Mouse (Mus musculus) embryo, embryonic 11.5 days (tissue): ENCODE results near the gene Fam229b.
A peak's percentile ranks its signal among the peaks of the same experiment; 100 is the strongest.

Experiments used
- DNase-seq: peaks from one replicate; pipeline ENCODE4 v3.0.0-alpha.2; 2012; ENCODE audit warnings: low read depth, low spot score

Fam229b gene

GRCm38 (mm10) chr10:39137766-39138165 is 4.1 kb upstream of the Fam229b start:
- DNase-seq, result no peak

DNA sequence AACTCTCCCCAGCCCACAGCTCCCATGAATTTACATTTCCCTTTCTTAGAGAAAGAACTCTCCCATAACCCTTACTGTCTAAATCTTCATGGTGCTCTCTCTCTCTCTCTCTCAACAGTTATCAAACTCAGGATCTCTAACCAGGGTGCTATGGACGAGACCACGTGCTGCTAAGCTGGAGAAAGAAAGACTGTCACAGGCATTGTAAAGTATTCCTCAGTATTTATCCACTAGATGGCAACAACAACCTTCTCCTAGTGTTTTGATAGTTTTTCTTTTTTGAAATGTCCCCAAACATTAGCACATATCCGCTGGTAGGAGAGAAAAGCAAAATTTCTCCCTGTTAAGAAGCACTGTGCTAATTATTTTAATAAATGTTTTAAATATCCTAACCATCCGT is 12.3 kb downstream of the Fam229b start:
- no peak for DNase-seq

DNA sequence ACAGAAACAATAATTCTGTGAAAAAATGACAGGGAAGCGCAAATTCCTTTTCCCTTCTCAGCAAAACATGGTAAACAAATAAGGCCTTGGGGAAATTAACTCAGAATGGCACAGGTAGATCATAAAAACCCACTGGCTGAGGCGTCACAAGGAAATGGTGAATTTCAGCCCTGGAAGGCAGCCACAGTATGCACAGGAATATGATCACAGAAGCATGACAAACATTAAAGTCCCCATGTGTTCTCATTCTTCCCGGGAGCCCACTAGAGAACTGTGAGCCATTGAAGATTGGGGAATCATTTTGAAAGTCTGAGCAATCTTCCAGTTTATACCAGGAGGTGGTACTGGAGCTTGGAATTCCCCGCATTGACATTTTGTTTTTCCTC is 24.2 kb downstream of the Fam229b start:
- DNase-seq, result no peak

DNA sequence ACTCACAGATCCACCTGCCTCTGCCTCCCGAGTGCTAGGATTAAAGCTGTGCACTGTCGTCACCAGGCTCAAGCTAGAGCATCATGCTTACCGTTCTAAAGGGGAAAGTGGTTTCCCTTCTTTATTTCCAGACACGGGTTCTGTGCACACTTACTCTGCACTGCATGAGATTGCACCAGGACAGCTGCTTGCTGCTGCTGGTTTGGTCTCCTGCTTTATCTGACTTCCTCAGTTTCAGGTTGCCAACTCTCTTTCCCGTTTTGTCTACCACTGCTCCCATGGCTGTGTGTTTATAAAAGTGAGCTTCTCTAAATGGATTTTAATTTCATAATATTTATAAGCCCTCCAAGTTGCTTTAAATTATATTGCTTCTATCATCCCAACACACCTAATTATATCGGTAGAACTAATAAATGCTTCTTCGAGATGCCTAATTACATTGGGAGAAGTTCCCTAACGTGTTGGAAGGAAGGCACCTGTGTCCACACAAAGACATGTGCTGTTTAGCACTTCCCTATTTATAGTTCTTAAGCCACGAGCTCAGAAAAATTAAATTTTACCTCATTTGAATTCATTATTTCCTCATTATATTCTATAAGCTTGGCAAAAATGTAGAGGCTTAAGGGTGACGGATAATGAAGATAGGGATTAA is 24.8 kb downstream of the Fam229b start:
- no peak for DNase-seq

DNA sequence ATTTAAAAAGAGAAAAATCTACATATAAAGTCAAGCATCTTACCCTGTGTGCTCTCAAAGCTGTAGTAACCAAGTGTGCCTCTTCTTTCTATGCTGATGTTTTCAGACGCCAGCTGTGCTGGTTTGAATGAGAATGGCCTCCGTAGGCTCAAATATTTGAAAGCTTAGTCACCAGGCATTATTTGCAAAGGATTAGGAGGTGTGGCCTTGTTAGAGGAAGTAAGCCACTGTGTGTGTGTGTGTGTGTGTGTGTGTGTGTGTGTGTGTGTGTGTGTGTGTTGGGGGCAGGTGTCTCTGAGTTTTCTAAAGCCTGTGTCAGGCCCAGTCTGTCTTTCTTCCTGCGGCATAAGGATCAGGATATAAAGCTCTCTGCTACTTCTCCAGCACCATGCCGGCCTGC is 26.8 kb downstream of the Fam229b start:
- no peak for DNase-seq

DNA sequence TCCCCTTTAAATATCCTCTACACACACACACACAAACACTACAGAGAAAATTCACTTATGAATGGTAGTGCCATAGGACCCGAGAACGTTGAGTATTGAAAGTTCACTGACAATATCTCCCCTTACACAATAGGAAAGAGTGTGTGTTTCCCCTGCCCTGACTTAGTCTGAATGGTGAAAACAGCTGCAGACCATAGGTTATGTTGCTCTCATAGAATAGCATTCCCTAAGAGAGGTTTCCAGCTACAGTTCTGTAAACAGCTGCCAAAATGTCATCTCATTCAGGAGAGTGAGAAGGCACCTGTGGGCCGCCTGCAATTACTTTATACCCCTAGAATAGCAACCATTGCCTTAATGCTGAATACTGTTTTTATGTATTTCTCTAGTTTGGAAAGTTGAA is 27.3 kb downstream of the Fam229b start:
- DNase-seq, result no peak

- DNase-seq, result no peak
Observed at GRCm38 (mm10) chr10:39104803-39105449, 28.8 kb downstream of the Fam229b start.

- DNase-seq, result no peak
Observed at GRCm38 (mm10) chr10:39098746-39099145, 35.0 kb downstream of the Fam229b start.

DNA sequence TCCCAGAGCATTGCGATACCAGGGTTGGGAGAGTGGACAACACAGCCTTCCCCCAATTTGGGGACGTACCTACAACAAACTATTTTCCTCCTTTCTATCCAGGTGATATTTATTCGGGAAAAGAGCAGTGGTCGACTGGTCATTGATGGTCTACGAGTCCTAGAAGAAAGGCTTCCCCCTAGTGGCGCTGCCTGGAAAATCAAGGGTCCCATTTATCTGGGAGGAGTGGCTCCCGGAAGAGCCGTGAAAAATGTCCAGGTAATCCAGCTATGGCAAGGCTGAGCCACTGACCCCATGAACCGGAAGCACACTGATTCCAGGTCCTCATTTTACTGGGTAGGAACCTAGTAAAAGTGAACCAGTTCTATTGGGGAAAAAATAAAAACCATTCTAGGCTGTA is 36.7 kb downstream of the Fam229b start:
- peak; percentile 23 for DNase-seq

DNA sequence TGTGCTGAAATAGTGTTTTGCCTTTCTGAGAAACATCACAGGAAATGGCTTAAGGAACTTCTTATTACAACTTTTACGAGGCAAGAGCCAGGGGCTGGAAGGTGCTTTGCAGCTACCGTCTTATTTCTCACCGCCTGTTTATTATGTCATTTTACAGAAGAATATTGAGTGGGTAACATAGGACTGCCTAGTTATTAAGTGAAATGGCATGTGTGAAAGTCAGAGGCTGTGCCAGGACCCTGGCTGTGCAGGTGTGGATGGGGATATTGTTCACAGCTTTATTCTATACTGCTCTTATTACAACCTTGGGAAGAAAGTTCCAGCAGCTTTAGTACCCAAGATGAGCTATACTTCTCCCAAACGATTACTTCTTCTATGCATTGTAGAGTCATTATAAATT is 61.7 kb downstream of the Fam229b start:
- DNase-seq, result no peak
